Mouse (Mus musculus) hematopoietic stem cell, adult 5-6 weeks (primary cell): ENCODE measurements around the gene Dnajc25. TPM values are rescaled to one million over a fixed set of nuclear protein-coding genes. Genes with fewer than 3 reads are reported as not detected.

Experiments
- ATAC-seq, 2 experiments: fragments of 125-278 bp in 1 of 2; replicated peaks in 1 of 2; 2 replicates each; pipeline ENCODE4 v1.8.0; 2016 to 2017; ENCODE audit warnings: inconsistent platforms in 2 of 2, mild to moderate bottlenecking in 2 of 2, moderate number of reproducible peaks in 2 of 2, low read depth in 1 of 2, moderate TSS enrichment in 1 of 2; ENCODE audit not compliant: low FRiP score in 2 of 2, poor library complexity in 2 of 2, severe bottlenecking in 2 of 2, insufficient read depth in 1 of 2, low TSS enrichment in 1 of 2
- total RNA-seq: library from RNA; stranded (forward); fragments of 172-1452, 232-1000 nt; gene quantifications from 2 replicates; pipeline ENCODE4 v1.2.3, GENCODE M21; 2017

Dnajc25 gene
- 11.1 and 16.5 TPM in 2 replicates for total RNA-seq

DNA sequence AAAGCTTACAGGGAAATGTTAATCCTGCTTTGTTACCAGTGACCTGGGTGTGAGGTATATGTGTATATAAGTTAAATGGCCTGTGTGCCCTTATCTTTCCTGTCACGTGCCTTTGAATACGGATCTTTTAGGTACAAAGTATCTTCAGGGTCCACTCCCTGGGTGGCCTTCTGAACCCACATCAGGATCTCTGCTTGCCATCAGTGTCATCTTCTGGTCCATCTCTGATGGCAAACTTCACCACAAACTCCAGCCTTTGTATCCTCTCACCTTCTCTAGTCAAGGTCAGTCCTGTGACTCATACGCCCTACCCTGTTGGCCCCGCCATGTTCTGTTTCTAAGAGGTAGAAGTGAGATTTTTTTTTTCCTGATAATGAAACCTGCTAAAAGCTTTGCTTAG, at the start of gene Dnajc25:
Gene Dnajc25 (plus strand): TSS at position 301 of the 400 bp plus-strand sequence.
- ATAC-seq, result no peak

DNA sequence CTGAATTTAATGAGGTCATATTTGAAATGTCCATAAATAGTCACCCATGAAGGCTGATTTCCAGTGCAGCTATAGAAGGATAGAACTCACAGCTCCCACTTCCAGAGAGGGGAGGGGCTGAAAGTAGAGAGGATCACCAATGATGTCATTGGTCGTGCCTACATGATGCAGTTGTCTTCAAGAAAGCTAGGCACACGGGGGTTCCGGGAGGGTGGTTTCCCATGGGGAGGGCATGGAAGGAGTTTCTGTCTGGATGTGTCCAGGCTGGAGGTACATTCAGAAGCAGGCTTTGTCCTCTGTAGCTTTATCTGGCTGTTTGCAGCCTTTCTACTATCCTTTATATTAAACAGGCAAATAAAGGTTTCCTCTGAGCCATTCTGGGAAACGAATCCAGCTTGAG, 46.5 kb upstream of the Dnajc25 start:
- no peak for ATAC-seq

DNA sequence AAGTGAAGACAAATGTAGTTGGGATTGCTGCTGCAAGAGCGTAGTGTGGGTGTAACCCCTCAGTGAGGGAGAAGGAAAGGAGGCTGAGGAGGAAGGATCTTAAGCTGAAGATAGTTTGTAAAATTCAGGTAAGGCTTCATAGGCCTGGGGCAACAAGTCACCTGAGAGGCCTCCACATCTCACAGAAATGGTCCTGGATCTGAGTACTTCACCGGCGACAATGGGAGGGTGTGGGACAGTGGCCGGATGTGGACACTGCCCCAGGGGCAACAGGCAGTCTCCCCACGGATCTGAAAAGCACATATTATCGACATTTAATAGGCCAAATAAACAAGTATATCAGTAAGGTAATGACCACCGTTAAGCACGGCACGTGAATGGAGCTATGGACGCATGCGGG, 42.2 kb upstream of the Dnajc25 start:
- ATAC-seq, result no peak

DNA sequence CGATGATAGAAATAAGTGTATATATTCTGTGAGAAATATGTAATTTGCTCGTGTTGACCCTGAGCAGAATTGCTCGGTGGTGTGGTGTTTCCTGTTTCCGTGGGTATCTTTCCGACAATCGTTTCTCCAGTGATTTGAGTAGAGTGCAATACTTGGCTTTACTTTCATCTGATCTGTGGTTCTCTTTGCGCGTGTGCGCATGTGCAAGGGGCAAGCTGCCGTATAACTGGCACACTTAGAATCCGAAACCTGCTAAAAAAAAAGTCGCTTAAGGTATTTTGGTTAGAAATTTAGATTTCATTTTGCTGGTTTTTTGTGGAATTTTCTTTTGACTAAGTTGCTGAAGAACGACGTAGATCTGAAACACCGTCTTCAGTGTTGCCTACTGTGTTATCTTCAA, 33.1 kb upstream of the Dnajc25 start:
- no peak for ATAC-seq

DNA sequence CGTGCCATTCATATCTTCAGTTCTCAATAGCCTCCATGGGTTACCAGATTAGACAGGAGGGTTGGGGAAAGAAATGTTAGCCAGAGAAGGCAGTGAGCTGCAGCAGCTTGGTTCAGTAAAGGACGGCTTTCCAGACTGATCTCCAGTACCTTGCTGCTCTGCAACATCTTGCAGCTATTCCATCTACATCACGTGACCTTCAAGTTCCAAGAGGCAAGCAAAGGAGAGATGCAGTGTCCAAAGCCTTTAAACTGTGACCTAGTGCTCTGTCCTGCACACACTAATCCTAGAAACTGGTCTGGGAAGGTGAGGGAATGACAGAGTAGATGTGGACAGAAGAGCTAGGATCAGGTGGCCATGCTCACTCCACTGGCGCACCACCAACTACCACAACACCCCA, 31.6 kb upstream of the Dnajc25 start:
- ATAC-seq, result no peak

DNA sequence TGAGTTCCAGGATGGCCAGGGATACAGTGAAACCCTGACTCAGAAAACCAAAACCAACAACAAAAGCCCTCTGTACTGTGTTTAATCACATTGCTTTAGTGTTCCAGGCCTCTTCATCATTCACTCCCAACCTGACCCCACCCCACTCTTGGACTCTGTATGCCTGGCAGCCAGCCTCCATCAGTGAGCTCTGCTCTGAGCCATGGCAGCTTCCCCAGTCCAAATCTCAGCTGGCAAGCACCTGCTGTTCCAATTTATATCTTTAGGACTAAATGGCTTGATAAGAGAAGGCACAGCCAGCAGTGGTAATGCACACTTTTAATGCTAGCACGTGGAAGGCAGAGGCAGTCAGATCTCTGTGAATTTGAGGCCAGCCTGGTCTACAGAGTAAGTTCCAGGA, 29.7 kb upstream of the Dnajc25 start:
- ATAC-seq, result no peak

DNA sequence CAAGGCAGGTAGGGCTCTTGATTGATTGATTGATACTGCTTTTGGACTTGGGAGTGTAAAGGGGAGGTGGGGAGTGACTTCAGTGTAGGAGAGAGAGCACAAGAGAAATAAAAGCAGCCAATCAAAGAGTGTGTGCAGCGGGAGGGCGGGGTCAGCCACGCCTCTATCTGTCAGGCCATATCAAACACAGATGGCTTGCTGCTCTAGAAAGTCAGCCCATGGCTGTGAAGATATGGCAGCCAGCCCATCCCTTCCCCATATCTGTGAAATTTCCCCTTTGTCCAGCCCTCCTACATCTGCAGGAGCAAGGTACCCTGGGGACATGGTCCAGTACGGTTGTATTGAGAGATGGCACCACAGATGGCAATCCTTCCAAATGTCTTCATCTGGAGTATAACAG, 24.2 kb upstream of the Dnajc25 start:
- ATAC-seq, result no peak; a peak in 1 of 4 replicates

DNA sequence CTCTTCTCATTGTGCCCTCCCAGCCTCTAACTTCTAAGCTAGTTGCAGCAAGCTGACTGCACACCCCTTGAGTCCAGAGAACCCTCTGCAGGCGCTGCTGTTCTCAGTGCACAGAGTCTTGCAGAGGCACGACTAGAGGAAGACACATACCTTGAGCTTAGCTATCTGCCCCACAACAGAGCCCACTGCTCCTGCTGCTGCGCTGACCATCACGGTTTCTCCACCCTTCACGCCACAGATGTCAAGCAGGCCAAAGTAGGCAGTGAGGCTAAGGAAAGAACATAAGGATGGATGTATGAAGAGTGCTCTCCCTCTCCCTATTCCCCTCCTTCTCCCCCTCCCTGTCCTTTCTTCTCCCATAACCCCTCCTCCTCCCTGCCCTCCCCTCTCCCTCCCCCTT, 19.2 kb upstream of the Dnajc25 start:
- ATAC-seq, result no peak

DNA sequence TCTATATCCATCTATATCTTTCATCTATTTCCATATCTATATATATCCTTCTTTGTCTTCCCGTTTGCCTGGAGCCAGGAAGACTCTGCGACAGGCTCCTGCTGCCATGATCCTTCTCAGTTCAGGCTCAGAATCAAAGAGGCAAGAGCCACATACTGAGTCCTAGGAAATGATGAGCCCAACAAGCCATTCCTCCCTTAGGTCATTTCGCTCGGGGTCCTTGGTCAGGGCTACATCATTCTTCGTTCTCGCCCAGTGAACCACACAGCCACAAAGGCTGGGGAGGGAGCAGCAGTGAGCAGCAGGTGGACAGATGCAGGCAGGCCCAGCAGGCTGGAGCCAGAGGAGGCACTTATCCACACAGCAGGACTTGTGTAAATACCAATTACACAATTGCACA, 13.4 kb upstream of the Dnajc25 start:
- no peak for ATAC-seq

DNA sequence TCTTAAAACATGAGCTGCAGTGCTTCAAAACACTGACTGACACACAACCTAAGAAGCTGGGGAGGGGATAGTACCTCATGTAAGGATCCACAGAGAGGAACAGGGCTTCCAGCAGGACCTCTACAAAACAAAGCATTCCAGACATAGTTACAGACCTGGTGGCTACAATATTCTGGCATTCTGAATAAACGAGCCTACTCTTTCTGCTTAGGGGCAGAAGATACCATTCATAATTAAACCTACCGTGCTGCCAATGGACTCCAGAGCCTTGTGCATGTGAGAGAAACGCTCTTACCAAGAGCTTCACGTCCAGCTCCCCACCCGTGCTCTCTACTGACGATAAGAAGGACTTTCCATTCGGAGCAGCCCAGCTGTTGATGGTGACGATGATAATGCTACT, 12.1 kb upstream of the Dnajc25 start:
- ATAC-seq, result no peak

DNA sequence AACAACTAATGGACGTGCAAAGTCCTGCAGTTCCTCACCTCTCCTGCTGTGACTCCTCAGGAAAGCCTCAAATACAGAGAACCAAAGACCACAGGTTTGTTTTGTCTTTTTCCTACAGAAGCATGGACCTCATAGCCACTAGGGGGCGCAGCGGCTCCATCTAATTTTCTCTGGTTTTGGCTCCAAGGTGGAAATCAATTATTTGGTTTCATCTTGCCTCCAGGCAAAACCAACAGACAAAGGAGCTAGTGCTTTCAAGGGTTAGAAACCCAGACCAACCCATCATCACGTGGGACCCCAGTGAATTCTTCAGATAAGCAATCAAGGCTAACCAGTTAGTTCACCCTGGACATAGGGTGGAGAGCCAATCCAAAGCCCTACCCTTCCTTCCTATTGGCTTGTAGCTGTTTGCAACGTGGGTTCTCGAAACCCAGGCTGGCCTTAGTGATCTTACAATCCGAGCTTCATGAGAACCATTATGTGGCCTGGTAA, 9.7 kb upstream of the Dnajc25 start:
- ATAC-seq, result peak; percentile 42 to 72; a peak in 3 of 4 replicates

DNA sequence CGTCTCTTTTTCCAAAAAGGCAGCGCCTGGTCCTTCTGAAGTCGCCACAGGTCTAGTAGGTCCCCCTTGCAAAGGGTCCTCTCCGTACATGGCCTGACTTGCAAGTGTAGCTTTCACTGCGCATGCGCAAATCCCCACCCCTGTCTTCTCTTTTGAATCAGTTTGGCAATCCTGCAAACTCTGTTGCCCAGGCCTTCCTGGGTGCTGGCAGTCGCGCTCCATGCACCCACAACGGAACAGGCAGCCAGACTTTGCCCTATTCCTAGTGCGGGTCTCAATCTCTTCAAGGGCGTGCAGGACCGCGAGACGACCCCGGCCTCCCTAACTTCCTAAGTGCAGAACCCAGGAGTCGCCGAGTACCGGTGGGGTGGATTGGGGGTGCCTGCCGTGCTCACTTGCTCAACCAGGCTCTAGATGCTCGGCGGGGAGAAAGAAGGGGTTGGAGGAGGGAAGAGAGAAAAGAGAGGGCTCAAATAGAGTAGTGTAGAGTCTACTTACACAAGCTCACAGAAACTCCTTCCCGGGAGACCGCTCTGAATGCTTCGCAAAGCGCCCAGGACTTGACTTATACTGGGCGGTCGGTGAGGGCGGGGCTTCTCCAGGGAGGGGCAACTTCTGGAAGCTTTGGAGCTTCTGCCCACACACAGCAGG, 8.2 kb upstream of the Dnajc25 start, which contains the start of gene Ptgr1:
Gene Ptgr1 (minus strand): TSS at position 580 of the 651 bp plus-strand sequence.
- peak; percentile 18 to 40; a peak in 1 of 4 replicates for ATAC-seq

DNA sequence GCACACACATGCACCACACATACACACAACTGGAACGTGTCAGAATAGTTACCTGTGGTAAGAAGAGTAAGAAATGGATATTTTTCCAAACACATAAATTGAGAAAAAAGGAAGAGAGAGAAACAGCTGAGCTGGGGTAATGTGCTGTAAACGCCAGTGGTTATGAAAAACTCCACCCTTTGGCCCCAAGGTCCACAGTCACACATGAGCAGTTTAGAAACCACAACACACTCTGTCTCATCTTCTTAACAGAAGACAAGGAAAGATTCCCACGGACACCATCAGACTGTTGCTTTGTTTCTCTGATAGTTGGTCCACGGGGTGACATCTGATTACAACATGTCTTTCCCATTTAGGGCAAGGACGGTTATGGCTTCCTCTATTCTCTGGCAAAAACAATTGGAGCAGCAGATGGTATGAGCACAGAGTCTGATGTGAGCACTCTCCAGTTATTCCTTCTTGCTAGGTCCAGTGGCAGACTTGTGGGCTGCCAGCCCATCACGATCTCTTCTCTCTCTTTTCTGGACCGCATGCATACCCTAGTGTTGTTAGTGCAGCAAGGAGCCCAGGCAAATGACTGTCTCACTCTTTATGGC, 5.5 kb upstream of the Dnajc25 start:
- no peak for ATAC-seq

DNA sequence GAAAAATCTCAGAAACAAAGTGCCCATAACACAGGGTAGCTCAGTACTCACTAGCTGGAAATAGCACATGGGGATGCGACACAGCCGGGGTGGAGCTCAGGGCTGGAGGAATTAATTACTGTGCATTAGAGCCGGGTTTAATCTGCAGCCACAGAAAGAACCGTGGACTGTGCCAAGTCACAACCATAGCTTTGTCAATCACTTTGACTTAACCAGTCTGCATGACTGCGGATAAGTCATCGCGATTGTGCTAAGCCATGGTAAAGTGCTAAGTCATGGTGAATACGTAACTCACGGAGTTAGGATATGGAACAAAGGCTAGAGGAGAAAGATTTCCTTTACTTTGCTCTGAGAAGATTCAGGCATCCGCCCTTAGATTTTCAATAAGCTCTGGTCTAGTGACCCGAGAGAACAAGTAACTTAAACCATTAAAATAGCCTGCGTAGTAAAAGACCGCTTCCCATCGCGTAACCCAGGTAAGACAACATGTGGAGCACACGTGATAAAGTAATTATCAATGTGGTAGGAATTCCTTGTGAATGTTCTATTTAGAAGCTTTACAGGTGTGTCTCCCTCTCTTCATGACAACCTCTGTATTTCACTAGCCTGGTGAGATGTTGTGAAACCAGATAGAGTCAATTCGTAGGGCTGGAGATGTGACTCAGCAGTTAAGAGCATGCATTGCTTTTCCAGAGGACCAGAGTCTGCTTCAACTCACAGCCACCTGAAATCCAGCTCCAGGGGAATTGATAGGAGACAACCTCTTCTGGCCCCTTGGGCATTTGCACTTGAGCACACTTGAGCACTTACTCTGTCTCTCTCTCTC, 4.0 kb upstream of the Dnajc25 start:
- ATAC-seq, result no peak; a peak in 1 of 4 replicates

DNA sequence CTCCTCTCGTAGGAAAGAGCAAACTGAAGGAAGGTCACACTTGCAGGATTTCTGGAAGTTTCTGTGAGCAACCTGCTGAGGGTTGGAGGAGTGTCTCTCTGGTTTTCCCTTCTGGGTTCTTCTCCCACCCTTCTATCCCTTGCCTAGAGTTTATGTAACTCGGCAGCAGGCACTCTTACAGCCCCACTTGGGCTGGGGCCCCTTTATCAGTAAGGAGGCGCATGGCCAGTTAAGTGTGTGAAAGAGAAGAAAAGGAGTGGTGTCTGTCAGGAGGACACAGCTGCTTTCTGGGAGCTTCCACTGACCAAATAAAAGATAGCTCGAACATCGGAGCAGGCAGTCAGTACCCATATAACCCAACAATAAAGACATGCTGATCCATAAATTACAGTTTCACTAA, 2.7 kb upstream of the Dnajc25 start:
- no peak for ATAC-seq

DNA sequence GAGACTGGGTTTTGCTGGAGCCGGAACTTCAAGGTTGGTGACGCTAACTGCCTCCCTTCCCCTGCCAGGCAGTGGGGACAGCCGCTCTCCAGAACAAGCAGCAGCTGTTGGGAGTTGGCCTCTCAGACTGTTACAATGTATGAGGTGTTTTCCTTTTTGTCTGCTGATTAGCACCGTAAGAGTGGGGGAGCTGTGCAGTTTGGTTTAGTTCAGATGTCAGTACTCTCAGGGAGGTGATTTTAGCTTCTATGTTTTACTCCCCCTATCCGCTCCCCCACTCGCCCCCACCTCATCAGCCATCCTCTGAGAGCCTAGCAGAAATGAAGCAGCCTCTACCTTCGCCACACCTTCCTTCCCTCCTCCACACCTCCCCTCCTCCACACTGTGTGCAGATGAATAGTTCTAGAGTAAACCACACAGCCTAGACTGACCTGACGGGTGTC, 410 bp downstream of the Dnajc25 start:
- no peak for ATAC-seq

DNA sequence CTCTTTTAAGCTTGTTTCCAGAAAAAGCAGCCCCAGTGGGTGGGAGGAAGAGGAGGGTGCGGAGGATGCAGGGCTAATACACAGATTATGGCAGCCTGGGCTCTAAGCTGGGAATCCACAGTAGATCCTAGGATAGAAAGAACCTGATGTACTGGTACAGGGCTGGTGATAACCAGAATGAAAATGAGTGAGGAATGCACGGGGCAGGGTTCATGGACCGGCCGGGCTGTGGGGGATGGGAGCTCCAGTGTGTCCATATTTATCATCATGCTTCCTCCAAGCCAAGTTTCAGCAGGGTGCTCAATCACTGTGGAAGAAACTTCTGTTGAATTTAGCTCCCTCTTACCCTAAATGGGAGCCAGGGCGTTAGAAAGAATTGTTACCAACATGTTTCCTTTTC, 2.2 kb downstream of the Dnajc25 start:
- ATAC-seq, result no peak

DNA sequence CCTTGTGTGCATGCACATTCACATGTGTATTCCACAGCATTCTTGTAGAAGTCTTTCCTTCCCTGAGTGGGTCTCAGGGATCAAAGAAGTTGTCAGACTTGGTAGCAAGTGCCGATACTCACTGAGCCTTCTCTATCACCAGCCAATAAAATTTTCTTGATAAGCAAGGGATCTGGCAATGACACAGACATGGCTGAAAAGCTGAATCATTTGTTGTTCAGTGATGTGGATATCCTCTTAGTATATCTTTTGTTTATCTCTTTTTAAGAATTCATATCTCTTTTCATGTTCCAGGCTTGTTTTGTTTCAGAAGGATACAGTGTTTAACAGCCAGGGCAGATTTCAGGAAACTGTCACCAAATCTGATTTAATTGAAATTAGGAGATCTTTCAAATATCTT, 3.8 kb downstream of the Dnajc25 start:
- ATAC-seq, result no peak
